Mouse (Mus musculus) small intestine, adult 2 months (tissue): ENCODE measurements at regions not wholly inside any gene's neighbourhood (a gene's known extent, or its start where the extent isn't known, plus 50 kb on each side); places are given as distances from the start of the nearest gene placed in this dataset.

Experiments
- CTCF ChIP-seq: fragments of 200-500 bp; IDR thresholded peaks from 2 replicates; pipeline ENCODE4 v1.5.1; 2012; ENCODE audit warnings: low read depth, mild to moderate bottlenecking, control low read depth, inconsistent platforms, low read length, moderate library complexity, mixed read lengths; ENCODE audit not compliant: insufficient replicate concordance, insufficient read length; ENCODE audit errors: extremely low read depth
- POLR2A ChIP-seq: fragments of 200-500 bp; IDR thresholded peaks from 2 replicates; pipeline ENCODE4 v1.6.1; 2012; ENCODE audit warnings: low read depth, mild to moderate bottlenecking, control low read depth, inconsistent platforms, low read length, moderate library complexity

GRCm38 (mm10) chr12:12551818-12552217, 289.9 kb downstream of the Fam49a start:
- TF ChIP-seq CTCF (no peak), POLR2A (no peak)
